Mouse (Mus musculus) thymus, adult 2 months (tissue): Measurements from ENCODE around the gene Vstm2l.

Source experiments
- CTCF ChIP-seq: fragments of 200-500 bp; IDR thresholded peaks from 2 replicates; pipeline ENCODE4 v1.5.1; 2012; ENCODE audit warnings: mild to moderate bottlenecking, control low read depth, low read length, moderate library complexity, borderline replicate concordance; ENCODE audit not compliant: control insufficient read depth, poor library complexity, insufficient read depth; ENCODE audit errors: extremely low read depth
- POLR2A ChIP-seq: fragments of 200-500 bp; IDR thresholded peaks from 2 replicates; pipeline ENCODE4 v1.6.1; 2012; ENCODE audit warnings: mild to moderate bottlenecking, low read length, control low read depth, moderate library complexity; ENCODE audit not compliant: control insufficient read depth, poor library complexity, insufficient read depth; ENCODE audit errors: extremely low read depth

DNA sequence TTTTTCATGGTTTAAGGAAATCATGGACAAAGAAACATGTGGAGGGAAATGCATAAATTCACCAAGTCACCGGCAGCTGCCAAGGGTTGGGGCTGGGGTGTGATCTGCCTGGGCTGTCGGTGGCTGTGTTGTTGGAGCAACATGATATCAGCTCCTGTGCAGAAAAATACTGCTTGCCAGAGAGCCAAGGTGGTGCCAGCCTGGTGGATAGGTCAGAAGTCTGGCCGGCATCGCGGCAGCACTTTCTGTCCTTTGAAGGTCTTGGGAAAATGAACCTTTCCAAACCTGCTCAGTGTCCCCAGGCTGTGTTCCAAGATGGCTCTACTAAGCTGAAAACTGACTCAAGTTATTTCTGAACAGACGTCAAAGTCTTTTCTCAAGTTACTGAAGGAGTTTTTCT lies 44.2 kb upstream of the Vstm2l start:
- TF ChIP-seq CTCF (no peak), POLR2A (no peak)
